Mouse (Mus musculus) midbrain, embryonic 15.5 days (tissue): ENCODE measurements around the gene St6galnac4. TPM values are rescaled to one million over a fixed set of nuclear protein-coding genes. Genes with fewer than 3 reads are reported as not detected.

ENCODE experiments used
- ATAC-seq: fragments of 200-750 bp; cut with Nextera tagmentation; replicated peaks from 2 replicates; pipeline ENCODE4 v1.8.0; 2017; ENCODE audit warnings: moderate TSS enrichment
- H3K27ac ChIP-seq: fragments of 300-500 bp; sonication (generic); 2 replicates; pipeline ENCODE4 v1.5.1; 2015; ENCODE audit warnings: mild to moderate bottlenecking, inconsistent platforms
- H3K27me3 ChIP-seq: fragments of 300-500 bp; sonication (generic); replicated peaks from 2 replicates; pipeline ENCODE4 v1.6.1; 2015; ENCODE audit warnings: inconsistent platforms
- H3K36me3 ChIP-seq: fragments of 300-500 bp; sonication (generic); replicated peaks from 2 replicates; pipeline ENCODE4 v1.6.1; 2015; ENCODE audit warnings: inconsistent platforms
- H3K4me1 ChIP-seq: fragments of 300-500 bp; sonication (generic); 2 replicates; pipeline ENCODE4 v1.6.1; 2015; ENCODE audit warnings: inconsistent platforms
- H3K4me2 ChIP-seq: fragments of 300-500 bp; sonication (generic); 2 replicates; pipeline ENCODE4 v1.6.1; 2015; ENCODE audit warnings: inconsistent platforms, mild to moderate bottlenecking, moderate library complexity
- H3K4me3 ChIP-seq: fragments of 300-500 bp; sonication (generic); 2 replicates; pipeline ENCODE4 v1.5.1; 2015; ENCODE audit warnings: mild to moderate bottlenecking, inconsistent platforms
- H3K9ac ChIP-seq: fragments of 300-500 bp; sonication (generic); 2 replicates; pipeline ENCODE4 v1.6.1; 2015; ENCODE audit warnings: mild to moderate bottlenecking, inconsistent platforms
- H3K9me3 ChIP-seq: fragments of 300-500 bp; sonication (generic); 2 replicates; pipeline ENCODE4 v1.6.1; 2016; ENCODE audit warnings: inconsistent platforms
- WGBS: fragments of 180-500 bp; shearing (Covaris S2); methylation state at CpG from one replicate; pipeline ENCODE4 v1.1.7; 2015; ENCODE audit warnings: mixed read lengths; 5-methylcytosine and 5-hydroxymethylcytosine counted together
- polyA plus RNA-seq: library from polyadenylated mRNA; unstranded; fragments of >200 nt; fragmentation: Nextera tagmentation; extraction: Ambion mirVana; gene quantifications from 2 replicates; pipeline ENCODE4 v1.2.1, GENCODE M21; 2015

Gene St6galnac4
- polyA plus RNA-seq, 1 experiment from 2014 or later: 33.3 TPM

GRCm38 (mm10) chr2:32591249-32591648 lies 4.4 kb downstream of the St6galnac4 start:
- peaks cover 23% of the 10 kb centered on the region for H3K4me1 ChIP-seq
- H3K27ac ChIP-seq: no peak overlapping the region
- no peaks in the 10 kb centered on the region for H3K36me3 ChIP-seq
- no peak overlapping the region for H3K4me3 ChIP-seq
- WGBS: 77% methylated on average over 6 of the region's 6 CpGs
- ATAC-seq: no peak
- H3K9ac ChIP-seq: no peak overlapping the region
- H3K9me3 ChIP-seq: no peaks in the 10 kb centered on the region
- H3K27me3 ChIP-seq: no peaks in the 10 kb centered on the region
- no peak overlapping the region for H3K4me2 ChIP-seq

- Histone ChIP-seq H3K27me3 (no peaks in the 10 kb centered on the region), H3K27ac (no peak overlapping the region), H3K9me3 (no peaks in the 10 kb centered on the region), H3K9ac (no peak overlapping the region), H3K4me3 (no peak overlapping the region), H3K36me3 (no peaks in the 10 kb centered on the region), H3K4me1 (no peaks in the 10 kb centered on the region), H3K4me2 (no peak overlapping the region)
- 83% methylated on average over 13 of the region's 13 CpGs for WGBS
- ATAC-seq: no peak
Measured at GRCm38 (mm10) chr2:32596725-32597124, 9.8 kb downstream of the St6galnac4 start.

GRCm38 (mm10) chr2:32597248-32597647 lies 10.4 kb downstream of the St6galnac4 start:
- WGBS: 94% methylated on average over 5 of the region's 5 CpGs
- no peak overlapping the region for H3K4me3 ChIP-seq
- no peaks in the 10 kb centered on the region for H3K4me1 ChIP-seq
- no peaks in the 10 kb centered on the region for H3K36me3 ChIP-seq
- no peaks in the 10 kb centered on the region for H3K27me3 ChIP-seq
- no peak overlapping the region for H3K4me2 ChIP-seq
- H3K9ac ChIP-seq: no peak overlapping the region
- no peak for ATAC-seq
- no peaks in the 10 kb centered on the region for H3K9me3 ChIP-seq
- no peak overlapping the region for H3K27ac ChIP-seq

GRCm38 (mm10) chr2:32597699-32598098 lies 10.8 kb downstream of the St6galnac4 start:
- WGBS: 90% methylated on average over 5 of the region's 5 CpGs
- Histone ChIP-seq H3K9ac (no peak overlapping the region), H3K27me3 (no peaks in the 10 kb centered on the region), H3K27ac (no peak overlapping the region), H3K9me3 (no peaks in the 10 kb centered on the region), H3K4me3 (no peak overlapping the region), H3K36me3 (no peaks in the 10 kb centered on the region), H3K4me1 (0 out of 2 replicates have a peak, but pooled peaks cover 4% of the 10 kb centered on the region), H3K4me2 (no peak overlapping the region)
- no peak for ATAC-seq

- H3K4me1 ChIP-seq: 0 out of 2 replicates have a peak, but pooled peaks cover 5% of the 10 kb centered on the region
- H3K4me2 ChIP-seq: no peak overlapping the region
- H3K27ac ChIP-seq: no peak overlapping the region
- no peaks in the 10 kb centered on the region for H3K9me3 ChIP-seq
- H3K9ac ChIP-seq: no peak overlapping the region
- H3K36me3 ChIP-seq: no peaks in the 10 kb centered on the region
- no peak overlapping the region for H3K4me3 ChIP-seq
- ATAC-seq: no peak
- H3K27me3 ChIP-seq: no peaks in the 10 kb centered on the region
- 86% methylated on average over 8 of the region's 8 CpGs for WGBS
Measured at GRCm38 (mm10) chr2:32598506-32598905, 11.6 kb downstream of the St6galnac4 start.

GRCm38 (mm10) chr2:32599409-32599808 lies 12.5 kb downstream of the St6galnac4 start, which contains the start of gene St6galnac6:
Gene St6galnac6, plus strand, starts transcription at chr2:32599709.
- H3K4me3 ChIP-seq: no peak within 1 kb of the TSS
- WGBS: 96% methylated on average over 3 of the region's 3 CpGs

GRCm38 (mm10) chr2:32601417-32602065 lies 14.6 kb downstream of the St6galnac4 start:
- Histone ChIP-seq H3K4me3 (no peak overlapping the region), H3K9me3 (no peaks in the 10 kb centered on the region), H3K4me1 (0 out of 2 replicates have a peak, but pooled peaks cover 5% of the 10 kb centered on the region), H3K4me2 (no peak overlapping the region), H3K36me3 (no peaks in the 10 kb centered on the region), H3K27me3 (no peaks in the 10 kb centered on the region), H3K9ac (no peak overlapping the region), H3K27ac (no peak overlapping the region)
- 39% methylated on average over 8 of the region's 8 CpGs for WGBS
- no peak for ATAC-seq

More at GRCm38 (mm10) chr2:32599409-32599808, 12.5 kb downstream of the St6galnac4 start, which contains the start of gene St6galnac6:
- H3K9ac ChIP-seq: no peak within 1 kb of the TSS
- 0 out of 2 replicates have a peak, but pooled peaks cover 5% of the 10 kb centered on the region for H3K4me1 ChIP-seq
- H3K36me3 ChIP-seq: no peaks in the 10 kb centered on the region
- no peak within 1 kb of the TSS for H3K4me2 ChIP-seq
- H3K27ac ChIP-seq: no peak within 1 kb of the TSS
- no peak for ATAC-seq
- H3K9me3 ChIP-seq: no peaks in the 10 kb centered on the region
- no peaks in the 10 kb centered on the region for H3K27me3 ChIP-seq

GRCm38 (mm10) chr2:32602600-32603054 lies 15.7 kb downstream of the St6galnac4 start:
- no peaks in the 10 kb centered on the region for H3K27me3 ChIP-seq
- H3K4me3 ChIP-seq: peak overlapping the region; percentile 16; the same call in 1 of the 2 replicates
- H3K9ac ChIP-seq: no peak overlapping the region
- H3K36me3 ChIP-seq: no peaks in the 10 kb centered on the region
- no peak for ATAC-seq
- H3K4me2 ChIP-seq: peak overlapping the region; percentile 38
- H3K9me3 ChIP-seq: no peaks in the 10 kb centered on the region
- under 1% methylated on average over 11 of the region's 11 CpGs for WGBS
- peaks cover 15% of the 10 kb centered on the region for H3K4me1 ChIP-seq
- no peak overlapping the region for H3K27ac ChIP-seq

- 50% methylated on average over 10 of the region's 10 CpGs for WGBS
- H3K9me3 ChIP-seq: no peaks in the 10 kb centered on the region
- no peak overlapping the region for H3K4me2 ChIP-seq
Measured at GRCm38 (mm10) chr2:32604631-32605030, 17.7 kb downstream of the St6galnac4 start.

GRCm38 (mm10) chr2:32606161-32607142 lies 19.6 kb downstream of the St6galnac4 start:
- H3K9ac ChIP-seq: peak overlapping the region; percentile 81
- no peaks in the 10 kb centered on the region for H3K27me3 ChIP-seq
- H3K9me3 ChIP-seq: no peaks in the 10 kb centered on the region
- H3K4me2 ChIP-seq: peak overlapping the region; percentile 90
- peaks cover 32% of the 10 kb centered on the region for H3K4me1 ChIP-seq
- whole genome bisulfite sequencing: 11% methylated on average over 55 of the region's 55 CpGs
- peak overlapping the region; percentile 27; the same call in 1 of the 2 replicates for H3K27ac ChIP-seq
- ATAC-seq: peak; percentile 86
- peak overlapping the region; percentile 71 for H3K4me3 ChIP-seq
- H3K36me3 ChIP-seq: no peaks in the 10 kb centered on the region

More at GRCm38 (mm10) chr2:32604631-32605030, 17.7 kb downstream of the St6galnac4 start:
- Histone ChIP-seq H3K4me1 (peaks cover 27% of the 10 kb centered on the region), H3K27me3 (no peaks in the 10 kb centered on the region), H3K27ac (no peak overlapping the region), H3K9ac (no peak overlapping the region), H3K4me3 (no peak overlapping the region), H3K36me3 (no peaks in the 10 kb centered on the region)
- ATAC-seq: no peak

- H3K4me1 ChIP-seq: peaks cover 31% of the 10 kb centered on the region
- peak overlapping the region; percentile 81 for H3K9ac ChIP-seq
- WGBS: 5% methylated on average over 34 of the region's 34 CpGs
- ATAC-seq: peak; percentile 69
- no peaks in the 10 kb centered on the region for H3K27me3 ChIP-seq
- peak overlapping the region; percentile 90 for H3K4me2 ChIP-seq
- no peaks in the 10 kb centered on the region for H3K9me3 ChIP-seq
- H3K4me3 ChIP-seq: peak overlapping the region; percentile 71
- H3K27ac ChIP-seq: peak overlapping the region; percentile 27; the same call in 1 of the 2 replicates
- H3K36me3 ChIP-seq: no peaks in the 10 kb centered on the region
Measured at GRCm38 (mm10) chr2:32607262-32607947, 20.5 kb downstream of the St6galnac4 start.
